Mouse (Mus musculus) liver, embryonic 14.5 days (tissue): ENCODE measurements at regions not wholly inside any gene's neighbourhood (a gene's known extent, or its start where the extent isn't known, plus 50 kb on each side); places are given as distances from the start of the nearest gene placed in this dataset.

Source experiments
- ATAC-seq: fragments of 200-750 bp; cut with Nextera tagmentation; 2 replicates; pipeline ENCODE4 v1.8.0; 2017; ENCODE audit warnings: moderate number of reproducible peaks, mild to moderate bottlenecking, moderate library complexity; ENCODE audit not compliant: insufficient read depth
- DNase-seq, 3 experiments: peaks; one replicate each; pipeline ENCODE4 v3.0.0-alpha.2; 2012 to 2013; ENCODE audit warnings: low read depth in 3 of 3, low spot score in 3 of 3
- H3K27ac ChIP-seq: fragments of 300-500 bp; sonication (generic); 2 replicates; pipeline ENCODE4 v1.5.1; 2014; ENCODE audit warnings: moderate library complexity, mild to moderate bottlenecking, control low read depth, inconsistent platforms
- H3K27me3 ChIP-seq: fragments of 300-500 bp; sonication (generic); 2 replicates; pipeline ENCODE4 v1.6.1; 2014; ENCODE audit warnings: mild to moderate bottlenecking, low read length, moderate library complexity; ENCODE audit not compliant: control insufficient read depth, insufficient read depth
- H3K36me3 ChIP-seq: fragments of 300-500 bp; sonication (generic); replicated peaks from 2 replicates; pipeline ENCODE4 v1.6.1; 2014; ENCODE audit warnings: low read depth; ENCODE audit not compliant: control insufficient read depth, insufficient read depth
- H3K4me1 ChIP-seq, 2 experiments: fragments of 200-500 bp in 1 of 2; fragments of 300-500 bp in 1 of 2; sonication (generic) in 1 of 2; replicated peaks; 2 replicates each; pipeline ENCODE4 v1.6.1; 2012 to 2014; ENCODE audit warnings: antibody characterized with exemption in 1 of 2, inconsistent platforms in 1 of 2, low read length in 1 of 2; ENCODE audit not compliant: control insufficient read depth in 2 of 2, insufficient read depth in 2 of 2
- H3K4me2 ChIP-seq: fragments of 300-500 bp; sonication (generic); 2 replicates; pipeline ENCODE4 v1.6.1; 2014; ENCODE audit warnings: low read depth, mild to moderate bottlenecking, control low read depth, moderate library complexity
- H3K4me3 ChIP-seq, 2 experiments: fragments of 200-500 bp in 1 of 2; fragments of 300-500 bp in 1 of 2; sonication (generic) in 1 of 2; 2 replicates each; pipeline ENCODE4 v1.5.1; 2012 to 2014; ENCODE audit warnings: low read depth in 2 of 2, low read length in 2 of 2, mild to moderate bottlenecking in 2 of 2, control low read depth in 1 of 2, inconsistent platforms in 1 of 2, moderate library complexity in 1 of 2; ENCODE audit not compliant: insufficient read depth in 1 of 2
- H3K9ac ChIP-seq: fragments of 300-500 bp; sonication (generic); replicated peaks from 2 replicates; pipeline ENCODE4 v1.6.1; 2014; ENCODE audit warnings: mild to moderate bottlenecking, control low read depth, moderate library complexity
- H3K9me3 ChIP-seq: fragments of 300-500 bp; sonication (generic); 2 replicates; pipeline ENCODE4 v1.6.1; 2016; ENCODE audit warnings: low read length, mixed read lengths; ENCODE audit not compliant: control insufficient read depth
- CTCF ChIP-seq: IDR thresholded peaks from 2 replicates; pipeline ENCODE4 v1.5.1; 2016; ENCODE audit warnings: antibody characterized with exemption, low read depth, control low read depth
- EP300 ChIP-seq: IDR thresholded peaks from 2 replicates; pipeline ENCODE4 v1.6.1; 2016; ENCODE audit warnings: antibody characterized with exemption, low read depth
- WGBS: fragments of 180-500 bp; shearing (Covaris S2); extraction: QIAGEN DNeasy Blood & Tissue Kit; methylation state at CpG from one replicate; pipeline ENCODE4 v1.1.7; 2014; ENCODE audit not compliant: insufficient replicate concordance; 5-methylcytosine and 5-hydroxymethylcytosine counted together

DNA sequence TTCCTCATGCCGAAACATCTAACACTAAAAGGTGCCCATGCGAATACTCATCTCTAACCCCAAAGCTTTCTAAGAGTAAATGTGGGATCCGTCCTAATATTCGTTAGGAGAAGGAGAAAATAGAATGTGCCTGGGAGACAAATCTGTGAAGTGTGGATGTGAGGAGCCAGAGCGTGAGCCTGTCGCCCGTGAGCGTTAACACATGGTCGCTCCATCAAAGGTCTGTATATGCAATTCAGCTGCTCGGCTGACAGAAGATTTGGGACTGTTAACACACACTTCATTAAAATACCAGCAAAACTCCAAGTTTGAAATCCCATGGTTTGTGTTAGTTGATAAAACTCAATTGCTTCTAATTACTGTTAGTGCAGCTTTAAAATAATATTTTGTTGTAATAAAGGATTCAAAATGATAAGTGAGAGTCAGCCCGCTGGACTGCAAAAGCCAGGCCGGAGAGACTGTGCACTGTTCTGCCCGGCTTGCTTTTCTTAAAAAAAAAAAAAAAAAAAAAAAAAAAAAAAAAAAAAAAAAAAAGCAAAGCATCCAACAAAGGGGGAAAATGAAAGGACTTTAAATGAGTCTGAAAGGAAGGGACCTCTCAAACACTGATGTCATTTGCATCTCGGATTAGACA, 227.0 kb downstream of the Nkx6-1 start:
- no peak overlapping the region for H3K4me2 ChIP-seq
- 71% methylated on average over 14 of the region's 14 CpGs for WGBS
- ATAC-seq (no peak), DNase-seq (no peak)
- no peak overlapping the region for H3K4me3 ChIP-seq
- no peaks in the 10 kb centered on the region for H3K27me3 ChIP-seq
- no peaks in the 10 kb centered on the region for H3K4me1 ChIP-seq
- H3K27ac ChIP-seq = no peak overlapping the region
- TF ChIP-seq EP300 (no peak), CTCF (no peak)
- no peaks in the 10 kb centered on the region for H3K36me3 ChIP-seq
- no peaks in the 10 kb centered on the region for H3K9me3 ChIP-seq
- H3K9ac ChIP-seq = no peak overlapping the region

DNA sequence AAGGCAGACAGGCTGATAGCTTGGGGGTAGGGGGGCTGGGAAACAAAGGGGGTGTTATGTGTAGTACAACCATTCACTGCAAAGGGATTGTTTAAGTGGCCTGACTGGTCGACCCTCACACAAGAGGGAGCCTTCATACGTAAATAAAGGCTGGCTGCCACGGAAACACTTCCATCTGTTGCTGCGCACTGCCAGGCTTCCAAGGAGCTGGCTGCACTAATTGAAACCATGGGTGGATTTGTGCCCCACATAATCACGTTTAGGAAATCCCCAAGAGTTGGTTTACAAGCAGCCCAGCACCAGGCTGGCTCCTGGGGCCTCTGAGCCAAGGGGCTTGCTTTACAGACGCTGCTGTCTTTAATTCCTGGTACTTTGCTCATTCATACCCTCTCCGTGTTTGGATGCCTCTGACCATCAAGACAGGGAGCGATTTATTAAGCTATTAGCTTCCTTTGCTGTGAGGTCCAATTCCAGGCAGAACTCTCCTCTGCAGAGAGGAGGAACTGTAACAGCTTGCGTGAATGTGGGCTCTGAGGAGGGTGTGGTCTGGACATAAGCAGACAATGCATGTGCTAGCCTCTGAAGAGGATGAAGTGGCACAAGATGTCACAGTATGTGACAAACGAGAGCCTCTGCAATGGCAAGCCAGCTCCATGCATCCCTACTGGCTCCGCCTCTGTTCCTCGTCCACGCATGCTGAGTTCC, 238.6 kb downstream of the Nkx6-1 start:
- Histone ChIP-seq H3K4me1 (no peaks in the 10 kb centered on the region), H3K36me3 (no peaks in the 10 kb centered on the region), H3K9me3 (no peaks in the 10 kb centered on the region), H3K27me3 (no peaks in the 10 kb centered on the region), H3K4me3 (no peak overlapping the region), H3K4me2 (no peak overlapping the region), H3K9ac (no peak overlapping the region), H3K27ac (no peak overlapping the region)
- DNase-seq (no peak), ATAC-seq (no peak)
- TF ChIP-seq EP300 (no peak), CTCF (no peak)
- 37% methylated on average over 13 of the region's 13 CpGs for WGBS

DNA sequence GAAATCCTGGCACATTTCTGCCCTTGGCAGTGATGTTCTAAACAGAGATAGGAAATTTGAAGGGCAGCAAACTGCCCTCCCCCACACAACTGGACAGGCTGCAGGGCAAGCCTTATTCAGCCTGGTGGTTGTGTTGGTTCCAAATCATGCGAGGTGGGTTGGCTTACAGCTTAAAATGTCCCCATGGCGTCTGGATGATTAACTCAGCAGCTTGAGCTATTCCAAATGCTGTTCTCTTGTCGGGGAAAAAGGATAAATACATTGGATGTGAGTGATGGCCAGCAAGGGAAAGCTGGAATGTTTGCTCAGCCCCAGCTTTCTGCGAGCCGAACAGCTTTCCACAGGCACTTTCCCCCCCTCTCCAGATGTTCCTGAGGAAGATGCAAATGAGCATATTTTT, 280.5 kb downstream of the Nkx6-1 start:
- H3K36me3 ChIP-seq = no peaks in the 10 kb centered on the region
- 48% methylated on average over 5 of the region's 5 CpGs for WGBS
- DNase-seq (no peak), ATAC-seq (no peak)
- no peak overlapping the region for H3K4me3 ChIP-seq
- TF ChIP-seq CTCF (no peak), EP300 (no peak)
- no peaks in the 10 kb centered on the region for H3K9me3 ChIP-seq
- no peaks in the 10 kb centered on the region for H3K27me3 ChIP-seq
- no peak overlapping the region for H3K27ac ChIP-seq
- no peak overlapping the region for H3K4me2 ChIP-seq
- H3K4me1 ChIP-seq = no peaks in the 10 kb centered on the region
- H3K9ac ChIP-seq = no peak overlapping the region

DNA sequence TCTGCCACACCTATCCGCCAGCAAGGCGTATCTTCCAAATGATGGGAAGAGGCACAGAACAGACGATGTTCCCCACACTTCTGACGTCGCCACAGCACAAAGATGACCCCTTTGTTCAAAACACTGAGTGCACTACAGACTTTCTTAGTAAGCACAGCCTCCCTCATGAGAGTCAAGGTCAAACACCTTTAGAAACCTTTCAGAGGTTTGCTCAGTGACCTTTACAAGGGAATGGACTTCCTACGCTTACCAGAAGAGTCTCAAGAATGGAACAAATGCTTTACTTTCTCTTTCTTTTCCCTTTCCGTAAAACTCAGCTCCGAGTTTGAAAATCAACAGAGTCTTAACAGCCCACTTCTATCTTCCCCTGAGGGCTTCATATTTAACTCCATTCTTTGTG, 283.4 kb downstream of the Nkx6-1 start:
- no peaks in the 10 kb centered on the region for H3K36me3 ChIP-seq
- H3K4me1 ChIP-seq = no peaks in the 10 kb centered on the region
- no peaks in the 10 kb centered on the region for H3K27me3 ChIP-seq
- TF ChIP-seq CTCF = no peak
- TF ChIP-seq EP300 = no peak
- no peak overlapping the region for H3K27ac ChIP-seq
- no peak overlapping the region for H3K9ac ChIP-seq
- ATAC-seq = no peak
- no peak overlapping the region for H3K4me3 ChIP-seq
- H3K4me2 ChIP-seq = no peak overlapping the region
- whole genome bisulfite sequencing = 78% methylated on average over 8 of the region's 8 CpGs
- H3K9me3 ChIP-seq = no peaks in the 10 kb centered on the region
- DNase-seq = no peak

DNA sequence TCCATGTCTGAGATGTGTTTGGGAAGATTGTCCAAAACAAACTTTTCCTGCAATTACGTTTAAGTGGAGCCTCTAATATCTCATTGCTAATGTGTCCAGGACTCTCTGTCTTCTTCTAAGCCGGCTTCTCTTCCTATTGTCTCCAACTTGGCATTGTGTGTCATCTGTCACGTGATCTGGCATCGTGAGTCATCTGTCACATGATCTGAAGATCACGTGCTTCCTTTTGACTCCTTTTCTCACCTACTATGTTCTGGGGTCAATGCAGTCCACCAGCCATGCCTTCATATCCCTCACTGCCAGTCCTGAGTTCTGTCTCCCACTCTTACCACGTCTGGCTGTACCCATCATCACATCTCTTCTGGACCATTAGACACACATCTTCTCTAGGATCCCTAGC, 288.1 kb downstream of the Nkx6-1 start:
- Histone ChIP-seq H3K9ac (no peak overlapping the region), H3K4me3 (no peak overlapping the region), H3K36me3 (no peaks in the 10 kb centered on the region), H3K27ac (no peak overlapping the region), H3K9me3 (no peaks in the 10 kb centered on the region), H3K27me3 (no peaks in the 10 kb centered on the region), H3K4me1 (no peaks in the 10 kb centered on the region), H3K4me2 (no peak overlapping the region)
- ATAC-seq = no peak
- WGBS = 61% methylated on average over 6 of the region's 6 CpGs
- DNase-seq = no peak
- TF ChIP-seq CTCF = no peak
- no peak for TF ChIP-seq EP300
